Mouse (Mus musculus) forebrain, embryonic 14.5 days (tissue): ENCODE measurements around the gene Spry1. TPM values are rescaled to one million over a fixed set of nuclear protein-coding genes. Genes with fewer than 3 reads are reported as not detected.
A peak's percentile ranks its signal among the peaks of the same experiment; 100 is the strongest.
"Not testable (repeated sequence)": the region's sequence is repeated elsewhere in the genome, so short reads cannot be mapped to it uniquely, and the experiment has no call there.

ENCODE experiments used
- ATAC-seq: fragments of 200-750 bp; cut with Nextera tagmentation; 2 replicates; pipeline ENCODE4 v1.8.0; 2017; ENCODE audit warnings: mild to moderate bottlenecking, moderate library complexity
- DNase-seq: peaks from one replicate; pipeline ENCODE4 v3.0.0-alpha.2; 2015; ENCODE audit warnings: low spot score
- H3K27ac ChIP-seq: fragments of 300-500 bp; sonication (generic); 2 replicates; pipeline ENCODE4 v1.5.1; 2014; ENCODE audit warnings: low read depth, mild to moderate bottlenecking, control low read depth, low read length, moderate library complexity
- H3K27me3 ChIP-seq: fragments of 300-500 bp; sonication (generic); replicated peaks from 2 replicates; pipeline ENCODE4 v1.6.1; 2014; ENCODE audit warnings: low read length, control low read depth, mixed read lengths; ENCODE audit not compliant: control insufficient read depth, insufficient read depth
- H3K36me3 ChIP-seq: fragments of 300-500 bp; sonication (generic); 2 replicates; pipeline ENCODE4 v1.6.1; 2014; ENCODE audit warnings: low read length, control low read depth; ENCODE audit not compliant: control insufficient read depth, insufficient read depth
- H3K4me1 ChIP-seq: fragments of 300-500 bp; sonication (generic); 2 replicates; pipeline ENCODE4 v1.6.1; 2014; ENCODE audit warnings: antibody characterized with exemption, low read length, control low read depth; ENCODE audit not compliant: control insufficient read depth, insufficient read depth
- H3K4me2 ChIP-seq: fragments of 300-500 bp; sonication (generic); 2 replicates; pipeline ENCODE4 v1.6.1; 2014; ENCODE audit warnings: mild to moderate bottlenecking, control low read depth, low read length
- H3K4me3 ChIP-seq: fragments of 300-500 bp; sonication (generic); 2 replicates; pipeline ENCODE4 v1.5.1; 2014; ENCODE audit warnings: low read depth, low read length, control low read depth
- H3K9ac ChIP-seq: fragments of 300-500 bp; sonication (generic); 2 replicates; pipeline ENCODE4 v1.6.1; 2014; ENCODE audit warnings: mild to moderate bottlenecking, low read length, control low read depth, moderate library complexity
- H3K9me3 ChIP-seq: fragments of 300-500 bp; sonication (generic); replicated peaks from 2 replicates; pipeline ENCODE4 v1.6.1; 2016; ENCODE audit warnings: low read length, control low read depth, mixed read lengths; ENCODE audit not compliant: control insufficient read depth
- WGBS: fragments of 180-500 bp; shearing (Covaris S2); extraction: QIAGEN DNeasy Blood & Tissue Kit; methylation state at CpG from one replicate; pipeline ENCODE4 v1.1.7; 2014; 5-methylcytosine and 5-hydroxymethylcytosine counted together
- polyA plus RNA-seq: library from polyadenylated mRNA; unstranded; fragments of >200 nt; fragmentation: Nextera tagmentation; extraction: Ambion mirVana; gene quantifications from 2 replicates; pipeline ENCODE4 v1.2.1, GENCODE M21; 2014

The Spry1 gene
- 6.0 and 7.3 TPM in 2 replicates for polyA plus RNA-seq

DNA sequence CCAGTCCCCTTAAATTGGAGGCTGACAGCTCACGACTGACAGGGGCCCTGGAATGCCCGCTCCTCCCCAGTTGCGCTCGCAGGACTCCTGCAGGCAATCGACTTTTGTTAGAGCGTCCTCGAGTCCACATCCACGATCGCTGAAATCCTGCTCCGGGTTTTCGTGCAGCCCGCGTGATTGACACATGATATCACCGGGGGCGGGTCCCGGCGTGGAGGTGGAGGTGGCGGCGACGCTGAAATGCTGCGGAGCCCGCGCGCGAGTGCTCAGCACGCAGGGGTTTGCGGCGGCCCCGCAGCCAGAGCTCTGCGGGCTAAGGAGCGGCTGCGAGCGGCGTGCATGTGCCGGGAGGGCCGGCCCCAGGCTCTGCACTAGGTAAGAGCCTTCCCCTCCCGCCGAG is at the start of gene Spry1:
Gene Spry1, plus strand, starts transcription at position 258 of the 400 bp plus-strand sequence.
- peak within 1 kb of the TSS; percentile 84 for H3K27ac ChIP-seq
- H3K27me3 ChIP-seq = 0 out of 2 replicates have a peak, but pooled peaks cover 4% of the 10 kb centered on the region
- peak within 1 kb of the TSS; percentile 78 for H3K4me3 ChIP-seq
- under 1% methylated on average over 38 of the region's 38 CpGs for WGBS
- peak within 1 kb of the TSS; percentile 85 for H3K4me2 ChIP-seq
- DNase-seq = peak; percentile 95
- H3K36me3 ChIP-seq = peaks cover 14% of the 10 kb centered on the region; the same call in 1 of the 2 replicates
- H3K9me3 ChIP-seq = no peaks in the 10 kb centered on the region
- peak within 1 kb of the TSS; percentile 81 for H3K9ac ChIP-seq
- H3K4me1 ChIP-seq = peaks cover 2% of the 10 kb centered on the region; the same call in 1 of the 2 replicates
- peak; percentile 93 for ATAC-seq

DNA sequence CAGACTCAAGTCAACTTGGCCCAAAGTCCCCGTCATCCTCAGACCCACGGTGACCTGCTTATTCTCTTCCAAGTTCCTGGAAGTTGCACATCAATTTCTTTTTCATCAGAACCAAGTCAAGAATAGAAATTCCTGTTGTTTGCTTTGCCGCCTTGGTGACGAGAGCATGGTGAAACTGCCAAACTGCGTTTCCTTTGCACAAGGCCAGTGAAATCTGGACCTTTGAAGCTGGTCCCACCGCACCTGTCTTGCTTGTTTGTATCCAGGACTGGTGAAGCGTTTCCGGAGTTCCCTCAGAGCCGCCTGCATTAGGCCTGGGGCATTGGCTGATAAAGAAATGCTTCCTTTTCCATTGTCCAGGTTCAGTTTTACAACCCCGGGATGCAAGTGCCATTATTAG is 44.0 kb upstream of the Spry1 start:
- no peaks in the 10 kb centered on the region for H3K9me3 ChIP-seq
- H3K4me2 ChIP-seq = no peak overlapping the region
- H3K4me3 ChIP-seq = no peak overlapping the region
- no peak overlapping the region for H3K27ac ChIP-seq
- DNase-seq = no peak
- H3K36me3 ChIP-seq = no peaks in the 10 kb centered on the region
- no peaks in the 10 kb centered on the region for H3K27me3 ChIP-seq
- no peaks in the 10 kb centered on the region for H3K4me1 ChIP-seq
- no peak overlapping the region for H3K9ac ChIP-seq
- WGBS = 73% methylated on average over 10 of the region's 10 CpGs
- ATAC-seq = no peak

GRCm38 (mm10) chr3:37596519-37596918 is 43.2 kb upstream of the Spry1 start:
- no peaks in the 10 kb centered on the region for H3K27me3 ChIP-seq
- 79% methylated on average over 6 of the region's 6 CpGs for WGBS
- no peaks in the 10 kb centered on the region for H3K9me3 ChIP-seq
- H3K36me3 ChIP-seq = no peaks in the 10 kb centered on the region
- no peak overlapping the region for H3K27ac ChIP-seq
- no peak for DNase-seq
- no peaks in the 10 kb centered on the region for H3K4me1 ChIP-seq
- no peak overlapping the region for H3K4me3 ChIP-seq
- no peak overlapping the region for H3K4me2 ChIP-seq
- no peak for ATAC-seq
- no peak overlapping the region for H3K9ac ChIP-seq

- Histone ChIP-seq H3K27me3 (no peaks in the 10 kb centered on the region), H3K4me3 (no peak overlapping the region), H3K9ac (no peak overlapping the region), H3K36me3 (no peaks in the 10 kb centered on the region), H3K27ac (no peak overlapping the region), H3K9me3 (no peaks in the 10 kb centered on the region), H3K4me1 (no peaks in the 10 kb centered on the region), H3K4me2 (no peak overlapping the region)
- no peak for ATAC-seq
- no peak for DNase-seq
- 87% methylated on average over 5 of the region's 5 CpGs for WGBS
Measured at GRCm38 (mm10) chr3:37597200-37597599, 42.5 kb upstream of the Spry1 start.

DNA sequence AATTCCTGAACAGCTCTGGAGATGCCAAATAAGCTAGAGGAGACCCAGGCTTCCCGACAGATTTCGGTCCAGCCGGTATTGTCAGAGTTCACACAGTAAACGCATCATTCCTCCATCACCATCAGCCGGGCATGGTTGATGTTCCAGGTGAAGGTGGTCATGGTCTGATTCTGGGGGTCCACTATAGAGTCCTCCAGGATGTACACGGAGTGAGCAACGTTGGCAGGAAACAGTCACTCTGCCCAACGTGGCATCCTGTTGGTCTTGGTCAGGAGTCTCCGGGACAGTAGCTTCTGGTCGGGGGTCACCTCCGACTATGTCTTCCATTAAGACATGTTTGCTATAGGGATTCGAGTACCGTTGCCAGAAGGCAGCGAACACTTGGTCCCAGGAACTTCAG is 40.1 kb upstream of the Spry1 start:
- H3K27ac ChIP-seq, H3K27me3 ChIP-seq, H3K9me3 ChIP-seq, H3K4me1 ChIP-seq, DNase-seq, H3K36me3 ChIP-seq, ATAC-seq, H3K9ac ChIP-seq, H3K4me2 ChIP-seq, H3K4me3 ChIP-seq: not testable (repeated sequence)
- 95% methylated on average over 14 of the region's 14 CpGs for WGBS

- DNase-seq = no peak
- WGBS = 97% methylated on average over 9 of the region's 9 CpGs
- Histone ChIP-seq H3K4me1 (peaks cover 9% of the 10 kb centered on the region; the same call in 1 of the 2 replicates), H3K9ac (no peak overlapping the region), H3K9me3 (no peaks in the 10 kb centered on the region), H3K27ac (no peak overlapping the region), H3K4me2 (no peak overlapping the region), H3K27me3 (no peaks in the 10 kb centered on the region), H3K36me3 (no peaks in the 10 kb centered on the region), H3K4me3 (no peak overlapping the region)
- no peak for ATAC-seq
Measured at GRCm38 (mm10) chr3:37602356-37602755, 37.4 kb upstream of the Spry1 start.

DNA sequence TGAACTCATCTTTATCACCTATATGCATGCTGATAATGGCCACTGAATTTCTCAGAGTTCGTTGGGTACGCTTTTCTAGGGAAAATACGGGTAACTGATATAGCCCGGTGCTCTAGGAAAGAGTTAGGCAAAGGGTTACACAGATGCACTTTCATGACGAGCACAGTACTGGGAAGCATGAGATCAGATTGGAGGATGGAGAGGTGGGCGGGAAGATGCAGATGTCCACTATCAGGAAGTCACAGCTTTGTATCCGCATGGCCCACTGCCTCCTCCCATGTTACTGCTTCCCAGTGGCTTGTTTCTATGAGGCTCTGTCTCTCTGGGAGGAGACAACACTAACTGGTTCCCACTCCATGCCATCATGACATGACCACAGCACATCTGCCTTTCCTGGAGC is 36.9 kb upstream of the Spry1 start:
- Histone ChIP-seq H3K27ac (no peak overlapping the region), H3K36me3 (no peaks in the 10 kb centered on the region), H3K4me1 (peaks cover 9% of the 10 kb centered on the region; the same call in 1 of the 2 replicates), H3K4me3 (no peak overlapping the region), H3K9me3 (no peaks in the 10 kb centered on the region), H3K4me2 (no peak overlapping the region), H3K9ac (no peak overlapping the region), H3K27me3 (no peaks in the 10 kb centered on the region)
- ATAC-seq (no peak), DNase-seq (no peak)
- WGBS = 94% methylated on average over 7 of the region's 7 CpGs

- H3K27me3 ChIP-seq = no peaks in the 10 kb centered on the region
- H3K9me3 ChIP-seq = no peaks in the 10 kb centered on the region
- H3K4me1 ChIP-seq = peaks cover 9% of the 10 kb centered on the region; the same call in 1 of the 2 replicates
- WGBS = 64% methylated on average over 3 of the region's 3 CpGs
- ATAC-seq = no peak
- no peak overlapping the region for H3K4me2 ChIP-seq
- no peaks in the 10 kb centered on the region for H3K36me3 ChIP-seq
- no peak for DNase-seq
- H3K27ac ChIP-seq = no peak overlapping the region
- H3K4me3 ChIP-seq = no peak overlapping the region
- no peak overlapping the region for H3K9ac ChIP-seq
Measured at GRCm38 (mm10) chr3:37603541-37603940, 36.2 kb upstream of the Spry1 start.

DNA sequence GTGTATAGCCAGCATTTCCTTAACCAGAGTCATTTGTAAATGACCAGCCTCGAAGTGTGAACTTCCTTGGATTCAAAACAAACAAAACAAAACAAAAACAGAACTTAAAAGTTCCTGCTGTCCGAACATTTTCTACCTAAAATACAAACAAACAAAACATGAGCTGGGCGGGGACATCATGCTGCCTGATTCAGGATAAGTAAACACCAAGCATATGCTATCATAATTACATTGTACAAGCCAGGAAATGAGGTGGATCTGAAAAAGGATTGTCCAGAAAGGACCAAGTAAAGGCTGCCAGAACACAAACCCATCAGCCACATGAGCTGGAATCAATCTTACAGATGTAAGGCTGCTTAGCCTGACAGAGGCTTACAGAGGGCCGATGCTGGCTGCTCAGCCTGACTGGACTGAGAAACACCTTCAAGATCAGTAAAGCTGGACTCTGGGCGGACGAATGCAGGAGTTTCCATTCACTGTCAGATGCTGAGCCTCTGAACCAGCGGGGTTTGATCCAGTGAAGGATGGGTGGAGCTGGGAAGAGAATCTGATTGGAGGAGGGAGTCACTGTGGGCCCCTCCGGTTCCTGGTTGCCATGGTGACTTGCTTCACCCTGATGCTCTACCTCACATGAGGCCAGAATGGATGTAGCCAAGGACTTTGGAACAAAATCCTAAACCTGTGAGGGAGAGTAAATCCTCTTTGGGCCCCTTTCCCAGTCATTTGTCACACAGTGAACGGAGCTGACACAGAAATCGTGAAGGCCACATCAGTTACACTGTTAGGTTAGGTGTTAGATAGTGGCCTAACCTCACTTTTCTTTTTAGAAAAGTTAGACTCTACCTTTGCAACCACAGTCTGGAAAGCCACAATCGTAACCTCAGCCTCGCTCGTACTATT is 34.5 kb upstream of the Spry1 start:
- Histone ChIP-seq H3K9ac (no peak overlapping the region), H3K27me3 (no peaks in the 10 kb centered on the region), H3K36me3 (no peaks in the 10 kb centered on the region), H3K27ac (peak overlapping the region; percentile 11; the same call in 1 of the 2 replicates), H3K4me2 (no peak overlapping the region), H3K9me3 (no peaks in the 10 kb centered on the region), H3K4me1 (peaks cover 9% of the 10 kb centered on the region; the same call in 1 of the 2 replicates), H3K4me3 (no peak overlapping the region)
- DNase-seq = peak; percentile 39
- WGBS = 43% methylated on average over 13 of the region's 13 CpGs
- peak; percentile 62; the same call in 1 of the 2 replicates for ATAC-seq
